Mouse (Mus musculus) kidney, adult 2 months (tissue): ENCODE results near the gene Lrmp.

ENCODE experiments used
- CTCF ChIP-seq: fragments of 200-500 bp; conservative IDR thresholded peaks from 2 replicates; pipeline ENCODE4 v1.5.1; 2011; ENCODE audit warnings: low read depth, mild to moderate bottlenecking, control low read depth, low read length, moderate library complexity, mixed read lengths; ENCODE audit not compliant: insufficient read depth, insufficient read length
- POLR2A ChIP-seq: fragments of 200-500 bp; IDR thresholded peaks from one replicate; pipeline ENCODE4 v1.6.1; 2011; ENCODE audit warnings: low read depth, low read length, control low read depth

DNA sequence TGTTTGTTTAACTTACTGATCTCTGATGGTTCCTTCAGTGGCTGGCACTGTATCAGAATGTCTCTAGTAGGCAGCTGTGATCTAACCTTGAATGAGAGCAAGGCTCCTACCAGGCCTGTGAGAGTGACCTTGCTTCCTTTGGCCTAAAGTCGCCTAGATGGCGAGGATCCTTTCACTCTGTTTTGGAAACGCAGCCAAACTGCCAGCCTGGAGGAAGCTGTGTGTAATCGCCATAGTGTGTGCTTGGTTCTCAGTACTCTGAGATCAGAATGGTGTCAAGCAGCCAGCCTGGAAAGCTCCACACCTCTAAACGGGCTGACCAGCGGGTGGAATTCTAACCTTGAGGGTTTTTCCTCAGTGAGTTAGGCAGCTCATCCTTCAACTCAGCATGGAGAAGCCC lies 2.6 kb upstream of the Lrmp start:
- TF ChIP-seq CTCF (no peak), POLR2A (no peak)
